Mouse (Mus musculus) 3T3-L1 (cell line): ENCODE measurements around the gene Srgap3.

Experiments used
- DNase-seq: peaks from one replicate; pipeline ENCODE4 v3.0.0-alpha.2; 2015; ENCODE audit warnings: low read depth, low spot score

Gene Srgap3

GRCm38 (mm10) chr6:112818403-112818901 lies 128.6 kb downstream of the Srgap3 start:
- DNase-seq, result no peak

- DNase-seq, result no peak
Observed at GRCm38 (mm10) chr6:112815604-112816003, 131.5 kb downstream of the Srgap3 start.

GRCm38 (mm10) chr6:112814525-112815086 lies 132.5 kb downstream of the Srgap3 start:
- DNase-seq, result no peak

GRCm38 (mm10) chr6:112812884-112813283 lies 134.2 kb downstream of the Srgap3 start:
- DNase-seq, result no peak

GRCm38 (mm10) chr6:112810521-112810830 lies 136.6 kb downstream of the Srgap3 start:
- DNase-seq, result no peak

GRCm38 (mm10) chr6:112809658-112810520 lies 137.2 kb downstream of the Srgap3 start:
- no peak for DNase-seq

GRCm38 (mm10) chr6:112808738-112809137 lies 138.3 kb downstream of the Srgap3 start:
- no peak for DNase-seq

- DNase-seq, result no peak
Observed at GRCm38 (mm10) chr6:112801917-112802316, 145.1 kb downstream of the Srgap3 start.

- DNase-seq, result no peak
Observed at GRCm38 (mm10) chr6:112798378-112798777, 148.7 kb downstream of the Srgap3 start.

- DNase-seq, result peak; percentile 84
Observed at GRCm38 (mm10) chr6:112796607-112797006, 150.5 kb downstream of the Srgap3 start.

GRCm38 (mm10) chr6:112793887-112794286 lies 153.2 kb downstream of the Srgap3 start:
- DNase-seq, result no peak

- DNase-seq, result no peak
Observed at GRCm38 (mm10) chr6:112789901-112790300, 157.2 kb downstream of the Srgap3 start.

- no peak for DNase-seq
Observed at GRCm38 (mm10) chr6:112788617-112789016, 158.4 kb downstream of the Srgap3 start.

- DNase-seq, result no peak
Observed at GRCm38 (mm10) chr6:112788174-112788573, 158.9 kb downstream of the Srgap3 start.

GRCm38 (mm10) chr6:112781409-112782093 lies 165.5 kb downstream of the Srgap3 start:
- peak; percentile 50 for DNase-seq

GRCm38 (mm10) chr6:112778211-112778610 lies 168.9 kb downstream of the Srgap3 start:
- DNase-seq, result peak; percentile 62

- peak; percentile 23 for DNase-seq
Observed at GRCm38 (mm10) chr6:112776718-112777117, 170.3 kb downstream of the Srgap3 start.

GRCm38 (mm10) chr6:112773754-112774153 lies 173.3 kb downstream of the Srgap3 start:
- no peak for DNase-seq

- DNase-seq, result peak; percentile 83
Observed at GRCm38 (mm10) chr6:112770996-112771395, 176.1 kb downstream of the Srgap3 start.

- DNase-seq, result peak; percentile 69
Observed at GRCm38 (mm10) chr6:112758541-112758940, 188.5 kb downstream of the Srgap3 start.

- DNase-seq, result no peak
Observed at GRCm38 (mm10) chr6:112756866-112757265, 190.2 kb downstream of the Srgap3 start.

- no peak for DNase-seq
Observed at GRCm38 (mm10) chr6:112754994-112755393, 192.1 kb downstream of the Srgap3 start.
